Mouse (Mus musculus): Measurements from ENCODE around the gene Abi3. TPM values are rescaled to one million over a fixed set of nuclear protein-coding genes. Genes with fewer than 3 reads are reported as not detected.
"Not testable (repeated sequence)": the region's sequence is repeated elsewhere in the genome, so short reads cannot be mapped to it uniquely, and the experiment has no call there.

Abi3 gene
- polyA plus RNA-seq (2017; shearing (Covaris generic)): 10 to 100 TPM; 58.8 to 59.2 TPM

DNA sequence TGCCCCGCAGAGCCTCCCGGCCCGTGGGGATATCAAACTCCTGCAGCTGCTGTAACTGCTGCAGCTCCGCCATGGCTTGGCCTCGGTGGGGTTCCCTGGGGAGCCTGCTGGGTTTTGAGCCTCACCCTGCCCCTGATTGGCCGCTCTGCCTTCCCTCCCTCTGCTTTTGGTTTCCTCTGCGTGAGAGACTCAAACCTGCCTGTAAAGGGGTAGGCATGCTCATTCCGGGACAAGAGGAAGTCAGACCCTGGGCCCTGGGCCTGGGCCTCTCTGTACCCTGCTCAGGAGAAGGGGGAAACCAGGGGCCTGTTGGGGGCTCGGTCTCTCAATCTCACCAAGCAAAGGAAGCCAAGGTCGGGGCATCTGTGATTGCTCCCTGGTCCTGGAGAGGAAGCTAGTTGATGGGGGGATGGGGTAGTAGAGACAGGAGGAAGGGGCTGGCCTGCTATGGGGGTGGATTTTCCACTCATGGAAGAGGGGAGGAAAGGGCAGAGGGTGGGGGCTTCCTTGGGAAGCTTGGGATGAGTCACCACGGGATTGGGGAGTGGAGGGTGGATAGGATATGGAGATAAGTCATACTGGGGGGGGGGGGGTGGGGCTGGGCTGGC is at the start of gene Abi3:
TSS of gene Abi3 (minus strand) at position 403 of the 608 bp plus-strand sequence.
- ATAC-seq: peak; percentile 93

GRCm38 (mm10) chr11:95890462-95891051 is 48.3 kb upstream of the Abi3 start:
- no peak for ATAC-seq

GRCm38 (mm10) chr11:95879861-95880260 is 37.6 kb upstream of the Abi3 start:
- ATAC-seq: not testable (repeated sequence)

DNA sequence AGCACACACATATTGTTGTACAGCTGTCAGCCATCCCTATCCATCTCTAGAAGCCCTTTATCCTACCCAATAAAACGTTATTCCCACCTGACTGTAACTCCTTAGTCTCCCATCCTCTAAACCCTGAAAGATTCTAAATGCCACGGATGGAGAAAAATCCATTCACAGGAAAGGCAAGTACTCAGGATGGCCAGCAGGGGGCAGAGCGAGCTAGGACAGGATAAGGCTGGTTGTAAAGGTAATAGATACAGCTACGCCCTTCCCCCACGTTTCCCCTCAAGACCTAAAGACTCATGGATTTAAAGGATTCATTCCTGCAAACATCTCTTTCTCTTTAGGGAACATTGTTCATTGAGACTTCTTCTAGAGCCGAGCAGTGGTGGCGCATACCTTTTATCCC is 34.0 kb upstream of the Abi3 start:
- no peak for ATAC-seq

DNA sequence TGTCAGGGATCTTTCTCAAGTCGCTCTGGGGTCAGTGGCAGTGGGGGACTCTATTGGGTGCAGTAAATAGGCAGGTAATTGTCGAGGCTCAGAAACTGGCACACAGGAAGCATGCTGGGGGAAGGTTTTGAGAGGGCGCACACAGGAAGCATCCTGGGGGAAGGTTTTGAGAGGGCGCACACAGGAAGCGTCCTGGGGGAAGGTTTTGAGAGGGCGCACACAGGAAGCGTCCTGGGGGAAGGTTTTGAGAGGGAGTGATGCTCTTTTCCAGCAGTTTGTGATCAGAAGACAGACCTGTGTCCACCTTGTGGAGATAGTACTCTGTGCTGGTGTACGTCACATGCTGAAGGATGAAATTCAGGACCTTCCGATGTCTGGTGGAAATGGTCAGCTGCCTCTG is 33.5 kb upstream of the Abi3 start:
- no peak for ATAC-seq

DNA sequence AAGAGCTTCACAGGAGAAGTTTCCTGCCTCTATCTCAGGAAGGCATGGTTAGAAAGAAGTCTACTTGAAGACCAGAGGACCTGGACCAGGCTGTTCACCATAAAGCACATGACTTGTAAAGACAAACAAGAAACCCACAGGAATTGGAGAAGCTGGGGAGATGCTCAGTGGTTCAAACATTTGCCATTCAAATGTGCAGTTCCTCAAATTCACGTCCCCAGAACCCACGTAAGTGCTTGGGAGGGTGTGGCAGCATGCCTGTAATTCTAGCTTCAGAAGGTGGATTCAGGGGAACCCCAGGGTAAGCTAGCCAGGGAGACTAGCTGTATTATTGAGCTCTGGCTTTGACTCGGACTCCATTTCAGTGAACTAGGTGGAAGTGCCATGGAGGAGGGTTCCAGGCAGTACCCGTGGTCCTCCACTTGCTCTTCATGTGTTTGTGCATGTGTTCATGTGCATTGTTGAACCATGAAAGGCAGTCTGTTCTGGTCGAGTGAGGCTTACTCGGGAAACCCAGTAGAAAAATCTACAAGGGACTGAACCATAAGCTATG is 27.7 kb upstream of the Abi3 start:
- ATAC-seq: no peak

DNA sequence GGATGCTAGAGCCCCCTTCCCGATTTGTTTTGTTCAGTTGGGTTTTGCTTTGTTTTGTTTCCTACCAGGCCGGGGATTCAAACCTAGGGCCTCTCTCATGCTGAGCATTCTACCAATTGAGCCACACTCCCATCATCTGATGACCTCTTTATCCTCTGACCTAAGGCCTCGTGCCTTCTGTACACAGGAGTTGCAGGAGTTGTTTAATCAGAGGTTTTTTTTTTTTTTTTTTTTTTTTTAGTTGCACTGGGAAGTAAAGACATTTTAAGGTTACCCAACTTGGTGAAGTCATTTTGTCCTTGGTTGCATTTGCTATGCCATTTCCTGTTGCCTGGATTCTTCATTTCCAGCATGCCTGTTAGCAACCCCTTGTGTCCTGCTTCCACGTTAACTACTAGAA is 27.2 kb upstream of the Abi3 start:
- no peak for ATAC-seq

GRCm38 (mm10) chr11:95861397-95861796 is 19.1 kb upstream of the Abi3 start:
- ATAC-seq: no peak

DNA sequence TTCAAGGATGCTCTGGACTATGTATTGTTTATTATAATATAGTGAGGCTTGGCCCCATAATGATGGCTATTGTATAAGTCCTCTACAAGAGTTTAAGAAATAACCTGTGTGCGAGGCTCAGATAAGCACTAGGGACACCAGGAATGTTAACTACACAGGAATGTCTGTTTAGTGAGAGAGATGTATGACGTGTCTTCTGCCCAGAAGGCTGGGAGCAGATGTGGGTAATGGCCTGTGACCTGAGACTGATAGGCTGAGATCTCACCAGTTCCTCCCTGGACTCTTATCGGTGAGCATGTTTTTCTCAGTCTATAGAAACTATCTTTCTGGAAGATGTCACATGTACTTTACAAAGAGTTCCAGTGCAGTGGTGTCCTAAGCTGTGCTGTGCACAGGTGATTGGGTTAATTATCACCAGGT is 17.8 kb upstream of the Abi3 start:
- ATAC-seq: no peak

GRCm38 (mm10) chr11:95859468-95859855 is 17.2 kb upstream of the Abi3 start:
- ATAC-seq: peak; percentile 17

DNA sequence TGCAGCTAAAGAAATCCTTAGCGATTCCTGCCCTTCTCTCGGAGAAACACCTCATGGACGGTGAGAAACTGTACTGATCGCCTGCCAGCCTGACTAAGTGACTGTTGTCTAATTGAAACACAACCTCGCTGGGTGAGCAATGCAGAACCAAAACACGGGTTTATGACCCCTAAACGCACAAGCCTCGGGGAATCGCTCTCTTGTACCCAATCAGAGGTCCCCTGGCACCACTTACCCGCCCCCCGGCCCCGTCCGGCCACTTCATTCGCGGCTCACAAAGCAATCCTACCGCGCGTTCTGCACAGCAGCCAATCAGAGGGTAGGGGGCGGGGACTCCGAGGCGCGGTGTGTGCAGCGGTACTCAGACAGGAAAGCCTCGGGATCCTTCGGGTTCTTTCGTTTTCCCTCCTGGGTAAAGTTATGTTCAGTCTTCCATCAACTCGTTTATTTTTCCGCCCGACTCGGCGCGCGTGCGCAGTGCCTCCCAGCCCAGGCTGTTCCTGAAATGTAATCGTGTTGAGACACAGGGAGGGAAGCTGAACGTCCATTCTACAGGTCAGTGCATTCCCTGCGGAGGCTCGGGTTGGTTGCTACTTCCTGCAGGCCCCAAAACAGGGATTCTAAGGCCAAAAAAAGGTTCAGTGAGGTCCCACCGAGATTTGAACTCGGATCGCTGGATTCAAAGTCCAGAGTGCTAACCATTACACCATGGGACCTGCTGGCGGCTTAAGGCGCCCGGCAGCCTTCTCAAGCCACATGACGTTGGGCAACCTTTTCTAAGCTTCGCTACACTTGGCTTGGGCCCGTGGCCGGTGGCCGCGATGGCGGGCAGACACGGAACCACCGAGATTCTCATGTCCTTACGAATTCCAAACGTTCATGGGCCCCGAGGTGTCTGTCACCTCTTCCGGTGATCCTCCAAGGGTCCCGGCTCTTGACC is 16.5 kb upstream of the Abi3 start:
- ATAC-seq: peak; percentile 97

DNA sequence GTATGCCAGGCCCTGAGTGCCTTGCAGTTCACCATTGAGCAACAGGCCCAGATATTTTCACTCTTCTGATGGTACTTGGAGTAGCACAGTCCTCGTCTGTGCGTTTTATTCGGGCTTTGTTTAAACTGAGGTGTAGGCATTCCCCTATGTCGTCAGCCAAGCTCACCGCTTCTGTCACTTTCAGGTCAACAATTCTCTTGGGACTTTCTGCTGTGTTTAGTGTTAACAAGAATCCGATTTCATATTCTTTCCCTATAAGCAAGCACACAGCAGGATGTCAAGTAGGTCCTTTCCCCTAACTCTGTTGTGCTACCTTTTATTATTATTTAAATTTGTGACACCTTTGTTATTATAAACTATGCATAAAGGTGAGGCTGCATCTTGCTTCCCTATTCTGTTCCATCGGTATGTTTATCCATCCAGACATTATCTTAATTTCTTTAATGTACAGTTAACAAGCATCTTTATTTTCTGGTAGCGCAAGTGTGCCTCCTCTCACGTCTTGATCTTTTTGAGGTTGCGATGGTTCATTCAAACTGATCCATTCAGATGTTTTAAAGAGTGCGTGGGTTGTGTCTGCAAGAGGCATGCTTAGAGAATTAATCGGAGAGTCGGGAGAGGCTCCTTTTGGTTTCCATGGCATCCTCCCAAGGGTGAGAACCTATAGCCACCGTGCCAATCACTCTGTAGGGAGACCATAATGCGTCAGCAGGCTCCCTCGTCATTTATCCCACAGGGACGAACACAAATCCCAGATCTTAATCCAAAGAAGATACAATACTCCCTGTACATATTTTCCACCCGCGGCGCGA is 15.6 kb upstream of the Abi3 start:
- ATAC-seq: no peak

- ATAC-seq: no peak
These were observed 15.0 kb upstream of the Abi3 start for GRCm38 (mm10) chr11:95857306-95857705.

GRCm38 (mm10) chr11:95853684-95854083 is 11.4 kb upstream of the Abi3 start:
- ATAC-seq: no peak

DNA sequence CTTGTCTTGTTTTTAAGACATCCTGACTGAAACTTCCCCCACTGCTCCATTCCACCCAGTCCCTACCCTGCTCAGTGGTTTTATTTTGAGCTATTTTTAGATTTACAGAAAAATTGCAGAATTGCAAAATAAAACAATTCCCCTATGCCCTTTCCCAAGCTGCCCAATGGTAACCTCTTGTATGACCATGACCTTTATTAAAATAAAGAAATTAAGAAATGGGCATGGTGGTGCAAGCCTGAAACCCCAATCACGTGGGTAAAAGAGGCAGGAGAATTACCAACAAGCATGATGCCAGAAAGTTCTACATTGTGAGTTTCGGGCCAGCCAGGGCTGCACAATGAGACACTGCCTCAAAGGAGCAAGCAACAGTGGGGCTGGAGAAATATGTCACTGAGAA is 8.6 kb upstream of the Abi3 start:
- no peak for ATAC-seq

GRCm38 (mm10) chr11:95844935-95845334 is 2.7 kb upstream of the Abi3 start:
- no peak for ATAC-seq

- no peak for ATAC-seq
These were observed 1.2 kb upstream of the Abi3 start for GRCm38 (mm10) chr11:95843421-95843950.

DNA sequence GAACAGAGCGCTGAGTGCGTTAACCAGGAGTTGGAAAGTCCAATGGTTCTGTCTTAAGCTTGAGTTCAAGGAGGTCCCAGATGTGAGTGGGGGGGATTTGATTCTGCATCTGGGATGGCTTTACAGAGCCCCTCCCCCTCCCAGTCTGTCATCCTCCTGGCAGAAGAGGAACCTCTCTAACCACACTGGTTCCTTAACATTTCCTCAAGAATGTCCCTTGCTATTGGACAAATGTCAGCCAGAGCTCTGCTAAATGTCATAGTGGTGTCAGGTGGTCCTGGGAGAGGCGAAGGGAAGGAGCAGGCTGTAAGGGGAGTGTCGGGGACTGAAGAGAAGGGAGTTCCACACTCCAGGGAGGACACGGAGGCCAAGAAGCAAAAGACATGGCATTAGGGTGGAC is 677 bp upstream of the Abi3 start:
- no peak for ATAC-seq

GRCm38 (mm10) chr11:95841498-95841830 is 812 bp downstream of the Abi3 start:
- no peak for ATAC-seq

DNA sequence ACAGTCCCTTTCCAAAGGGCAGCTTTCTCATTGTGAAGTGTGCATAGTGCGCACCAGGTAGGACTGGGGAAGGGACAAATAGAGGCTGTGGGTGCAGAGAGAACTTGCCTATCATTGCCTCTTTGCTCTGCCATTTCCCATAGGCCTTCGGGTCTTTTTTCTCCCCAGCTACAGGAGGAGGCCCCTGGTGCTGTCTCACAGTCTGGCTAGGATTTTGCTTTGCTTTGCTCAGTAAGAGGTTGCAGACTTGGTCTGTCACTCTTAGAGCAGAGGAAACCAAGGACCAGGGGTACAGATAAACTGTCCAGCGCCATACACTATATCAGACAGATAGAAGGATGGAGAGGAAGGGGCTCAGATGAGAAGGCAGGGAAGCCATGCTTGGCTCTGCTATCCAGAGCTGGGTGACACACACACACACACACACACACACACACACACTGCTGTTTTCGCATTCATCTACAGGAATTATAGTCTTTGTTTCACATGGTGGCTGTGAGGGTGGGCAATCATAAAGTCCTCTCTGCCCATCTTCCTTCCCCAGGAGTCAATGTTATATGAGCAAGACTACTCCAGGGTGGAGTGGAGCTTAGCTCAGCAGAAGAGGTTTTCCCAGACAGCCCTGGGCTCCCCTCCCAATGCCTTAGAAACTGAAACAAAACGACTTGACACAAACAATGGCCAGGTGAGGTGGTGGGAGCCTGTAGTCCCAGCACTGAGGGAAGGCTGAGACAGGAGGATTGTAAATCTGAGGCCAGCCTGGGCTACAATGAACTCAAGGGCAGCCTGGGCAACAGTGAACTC is 1.4 kb downstream of the Abi3 start:
- ATAC-seq: no peak
